Mouse (Mus musculus) embryo, embryonic 11 days (tissue): ENCODE data around the gene Nxn.

Source experiments
- DNase-seq: peaks from one replicate; pipeline ENCODE4 v3.0.0-alpha.2; 2015

Nxn gene

GRCm38 (mm10) chr11:76297252-76297651, 101.7 kb downstream of the Nxn start:
- DNase-seq: no peak

GRCm38 (mm10) chr11:76294836-76295235, 104.1 kb downstream of the Nxn start:
- peak; percentile 62 for DNase-seq

GRCm38 (mm10) chr11:76294078-76294477, 104.9 kb downstream of the Nxn start:
- DNase-seq: no peak

GRCm38 (mm10) chr11:76292831-76293230, 106.1 kb downstream of the Nxn start:
- no peak for DNase-seq

- no peak for DNase-seq
These were observed 106.5 kb downstream of the Nxn start for GRCm38 (mm10) chr11:76292398-76292797.

GRCm38 (mm10) chr11:76291960-76292359, 107.0 kb downstream of the Nxn start:
- no peak for DNase-seq

GRCm38 (mm10) chr11:76290367-76290766, 108.6 kb downstream of the Nxn start:
- peak; percentile 67 for DNase-seq

- no peak for DNase-seq
These were observed 110.3 kb downstream of the Nxn start for GRCm38 (mm10) chr11:76288645-76289044.

- no peak for DNase-seq
These were observed 111.6 kb downstream of the Nxn start for GRCm38 (mm10) chr11:76287301-76287700.

- no peak for DNase-seq
These were observed 112.3 kb downstream of the Nxn start for GRCm38 (mm10) chr11:76286534-76287126.

- no peak for DNase-seq
These were observed 113.4 kb downstream of the Nxn start for GRCm38 (mm10) chr11:76285431-76286075.

GRCm38 (mm10) chr11:76283841-76284240, 115.1 kb downstream of the Nxn start:
- no peak for DNase-seq

GRCm38 (mm10) chr11:76279971-76280370, 119.0 kb downstream of the Nxn start:
- DNase-seq: no peak

- DNase-seq: no peak
These were observed 119.7 kb downstream of the Nxn start for GRCm38 (mm10) chr11:76278960-76279852.

GRCm38 (mm10) chr11:76272440-76272839, 126.5 kb downstream of the Nxn start:
- DNase-seq: no peak

- DNase-seq: no peak
These were observed 130.3 kb downstream of the Nxn start for GRCm38 (mm10) chr11:76268521-76269065.

- DNase-seq: no peak
These were observed 130.9 kb downstream of the Nxn start for GRCm38 (mm10) chr11:76268001-76268459.

GRCm38 (mm10) chr11:76267550-76267949, 131.4 kb downstream of the Nxn start:
- DNase-seq: no peak

- peak; percentile 71 for DNase-seq
These were observed 136.2 kb downstream of the Nxn start for GRCm38 (mm10) chr11:76262611-76263351.

- no peak for DNase-seq
These were observed 137.7 kb downstream of the Nxn start for GRCm38 (mm10) chr11:76261224-76261623.

- no peak for DNase-seq
These were observed 138.5 kb downstream of the Nxn start for GRCm38 (mm10) chr11:76260208-76261050.

GRCm38 (mm10) chr11:76258511-76258910, 140.4 kb downstream of the Nxn start:
- DNase-seq: no peak
